Comparison of ENCODE assay signal across 9 mouse cellular contexts in the genomic region with DNA sequence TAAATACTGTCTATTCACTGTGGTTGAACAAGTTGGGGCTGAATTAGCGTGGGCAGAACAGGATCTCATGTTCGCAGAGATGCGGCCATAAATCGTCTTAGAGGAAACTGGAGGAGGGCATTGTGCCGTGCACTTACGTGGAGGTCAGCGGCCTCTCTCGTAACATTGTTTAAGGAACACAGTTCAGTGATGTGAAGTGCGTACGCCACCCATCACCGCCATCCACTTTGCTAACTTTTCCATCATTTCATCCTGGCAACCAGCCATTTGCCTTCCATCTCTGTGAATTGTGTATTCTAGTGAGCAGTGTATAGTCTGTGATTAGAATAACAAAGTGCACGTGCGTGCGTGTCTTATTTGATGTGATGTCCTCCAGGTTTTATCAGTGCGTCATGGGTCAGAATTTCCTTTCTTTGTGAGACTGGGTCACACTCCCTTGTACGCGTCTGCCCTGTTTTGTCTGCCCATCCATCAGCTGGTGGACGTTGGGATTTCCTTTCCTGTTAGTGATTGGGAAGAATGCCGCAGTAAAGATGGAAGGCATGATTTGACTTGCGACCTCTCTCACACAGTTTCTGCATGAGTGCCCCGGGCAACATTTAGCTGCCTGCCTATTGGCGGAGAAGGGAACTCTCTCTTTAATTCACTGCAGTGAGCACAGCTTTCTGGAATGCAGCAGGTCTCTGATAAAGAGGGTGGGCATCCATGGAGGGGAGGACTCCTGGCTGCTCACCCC. TPM values are rescaled to one million over a fixed set of nuclear protein-coding genes. Genes with fewer than 3 reads are reported as not detected.
DNase-seq lines count a peak whose midpoint lies in the region; ATAC-seq and TF ChIP-seq lines count a peak whose summit lies in the region.
"Had no signal": no experiment of that assay in that cellular context is flagged by ENCODE, and none has a peak within 500 bp of the region (broad histone marks: within the 10 kb centered on the region; RNA-seq: fewer than 3 reads in every experiment).

No protein-coding gene starts in this region.

- 11% methylated on average over 22 of the region's 22 CpGs for WGBS in kidney, postnatal 0 days
- WGBS in embryonic facial prominence, embryonic 14.5 days: 51% methylated on average over 22 of the region's 22 CpGs
- WGBS in neural tube, embryonic 13.5 days: 12% methylated on average over 22 of the region's 22 CpGs

- ATAC-seq in kidney, postnatal 0 days (replicated peaks; ENCODE audit: low FRiP score, low read depth): peak; percentile 55; the same call in 1 of the 2 replicates
- peak; percentile 42; the same call in 1 of the 2 replicates for ATAC-seq in embryonic facial prominence, embryonic 14.5 days (ENCODE audit: low read depth)
- ATAC-seq in neural tube, embryonic 13.5 days (ENCODE audit: low read depth): peak; percentile 60; the same call in 1 of the 2 replicates

- H3K4me1 ChIP-seq in kidney, postnatal 0 days (replicated peaks; ENCODE audit: insufficient read depth, low read length): peaks cover 12% of the 10 kb centered on the region
- H3K4me1 ChIP-seq in embryonic facial prominence, embryonic 14.5 days (ENCODE audit: control insufficient read depth, insufficient read depth, low read length): 0 out of 2 replicates have a peak, but pooled peaks cover 6% of the 10 kb centered on the region
- peaks cover 44% of the 10 kb centered on the region for H3K4me1 ChIP-seq in neural tube, embryonic 13.5 days (replicated peaks)

- DNase-seq in kidney, postnatal 0 days (ENCODE audit: low spot score): peak; percentile 85
- DNase-seq in kidney, adult 8-10 months: no peak
- DNase-seq in embryonic facial prominence, embryonic 14.5 days (ENCODE audit: low spot score): peak; percentile 68
- DNase-seq in kidney, postnatal 4 days: peak; percentile 37 to 59
- no peak for DNase-seq in cerebellum, adult 18-20 months
- DNase-seq in ovary, postnatal 14 days (ENCODE audit: low spot score): no peak
- no peak for DNase-seq in adrenal gland, postnatal 14 days

- peak overlapping the region; percentile 30; the same call in 1 of the 2 replicates for H3K4me2 ChIP-seq in kidney, postnatal 0 days (ENCODE audit: low read length)
- H3K4me2 ChIP-seq in embryonic facial prominence, embryonic 14.5 days (ENCODE audit: low read depth, low read length): no peak overlapping the region
- H3K4me2 ChIP-seq in neural tube, embryonic 13.5 days: peak overlapping the region; percentile 9; the same call in 1 of the 2 replicates

- H3K27ac ChIP-seq in kidney, postnatal 0 days: no peak overlapping the region
- H3K27ac ChIP-seq in embryonic facial prominence, embryonic 14.5 days (replicated peaks; ENCODE audit: low read depth, low read length): no peak overlapping the region
- 0 out of 2 replicates have a peak overlapping the region, but pooled peaks have one; percentile 6 for H3K27ac ChIP-seq in neural tube, embryonic 13.5 days (replicated peaks)

- H3K9ac ChIP-seq in kidney, postnatal 0 days (ENCODE audit: low read depth, low read length): no peak overlapping the region
- H3K9ac ChIP-seq in embryonic facial prominence, embryonic 14.5 days (ENCODE audit: low read depth, low read length): no peak overlapping the region
- no peak overlapping the region for H3K9ac ChIP-seq in neural tube, embryonic 13.5 days

- no peak for TF ChIP-seq CTCF in kidney, postnatal 0 days (IDR thresholded peaks at IDR 0.05; ENCODE audit: low read depth)

- no peaks in the 10 kb centered on the region for H3K9me3 ChIP-seq in kidney, postnatal 0 days (replicated peaks; ENCODE audit: low read length)
- H3K9me3 ChIP-seq in embryonic facial prominence, embryonic 14.5 days (ENCODE audit: control insufficient read depth, low read length): no peaks in the 10 kb centered on the region
- H3K9me3 ChIP-seq in neural tube, embryonic 13.5 days: no peaks in the 10 kb centered on the region

- no peak overlapping the region for H3K4me3 ChIP-seq in kidney, postnatal 0 days (replicated peaks; ENCODE audit: low read depth, low read length)
- H3K4me3 ChIP-seq in embryonic facial prominence, embryonic 14.5 days (ENCODE audit: low read depth, low read length): no peak overlapping the region
- no peak overlapping the region for H3K4me3 ChIP-seq in neural tube, embryonic 13.5 days

- no peaks in the 10 kb centered on the region for H3K36me3 ChIP-seq in kidney, postnatal 0 days (ENCODE audit: insufficient read depth, low read length)
- no peaks in the 10 kb centered on the region for H3K36me3 ChIP-seq in embryonic facial prominence, embryonic 14.5 days (ENCODE audit: control insufficient read depth, insufficient read depth, low read length)
- no peaks in the 10 kb centered on the region for H3K36me3 ChIP-seq in neural tube, embryonic 13.5 days

- no peaks in the 10 kb centered on the region for H3K27me3 ChIP-seq in kidney, postnatal 0 days (ENCODE audit: insufficient read depth, low read length)
- H3K27me3 ChIP-seq in embryonic facial prominence, embryonic 14.5 days (replicated peaks; ENCODE audit: control insufficient read depth, insufficient read depth, low read length): no peaks in the 10 kb centered on the region
- H3K27me3 ChIP-seq in neural tube, embryonic 13.5 days: no peaks in the 10 kb centered on the region

RNA-seq across cellular contexts. Expression of gene Bcr, which starts 33.0 kb away (rescaled TPM):
- polyA plus RNA-seq in kidney, postnatal 0 days (2015; fragmentation: Nextera tagmentation; extraction: Ambion mirVana): 5.9 and 6.4 TPM in 2 replicates
- polyA plus RNA-seq in embryonic facial prominence, embryonic 14.5 days (2014; fragmentation: Nextera tagmentation; extraction: Ambion mirVana): 6.7 and 8.1 TPM in 2 replicates
- 14.5 and 16.8 TPM in 2 replicates for polyA plus RNA-seq in neural tube, embryonic 13.5 days (2015; fragmentation: Nextera tagmentation; extraction: Ambion mirVana)
- total RNA-seq in adrenal gland, postnatal 14 days (2021): 26.3 and 27.1 TPM in 2 replicates

RNA-seq across cellular contexts. Expression of gene Rab36, which starts 56.6 kb away (rescaled TPM):
- polyA plus RNA-seq in kidney, postnatal 0 days (2015; fragmentation: Nextera tagmentation; extraction: Ambion mirVana): 8.0 and 8.4 TPM in 2 replicates
- polyA plus RNA-seq in embryonic facial prominence, embryonic 14.5 days (2014; fragmentation: Nextera tagmentation; extraction: Ambion mirVana): 6.7 and 8.7 TPM in 2 replicates
- polyA plus RNA-seq in neural tube, embryonic 13.5 days (2015; fragmentation: Nextera tagmentation; extraction: Ambion mirVana): 12.3 TPM in 2 replicates
- total RNA-seq in adrenal gland, postnatal 14 days (2021): 9.7 and 13.7 TPM in 2 replicates
- total RNA-seq: megakaryocyte-erythroid progenitor cell, adult 5-6 weeks had no signal

Comparison
In these comparisons a context has a peak if more than half of its experiments do, and no peak if none do; other contexts are left out.
1. DNase-seq: peak in kidney, postnatal 0 days (single experiment), embryonic facial prominence, embryonic 14.5 days (single experiment) and kidney, postnatal 4 days (2 of 2); none in kidney, adult 8-10 months (0 of 2), cerebellum, adult 18-20 months (0 of 2), ovary, postnatal 14 days (single experiment) and adrenal gland, postnatal 14 days (single experiment).
2. Peak in every context shown above with its lines, with median percentiles within 50 percentile points of each other: ATAC-seq.